Mouse (Mus musculus): ENCODE results near the gene Pcca. TPM values are rescaled to one million over a fixed set of nuclear protein-coding genes. Genes with fewer than 3 reads are reported as not detected.
"Not testable (repeated sequence)": the region's sequence is repeated elsewhere in the genome, so short reads cannot be mapped to it uniquely, and the experiment has no call there.

Pcca gene
- polyA plus RNA-seq, 1 experiment from 2014 or later: 27.7 TPM

DNA sequence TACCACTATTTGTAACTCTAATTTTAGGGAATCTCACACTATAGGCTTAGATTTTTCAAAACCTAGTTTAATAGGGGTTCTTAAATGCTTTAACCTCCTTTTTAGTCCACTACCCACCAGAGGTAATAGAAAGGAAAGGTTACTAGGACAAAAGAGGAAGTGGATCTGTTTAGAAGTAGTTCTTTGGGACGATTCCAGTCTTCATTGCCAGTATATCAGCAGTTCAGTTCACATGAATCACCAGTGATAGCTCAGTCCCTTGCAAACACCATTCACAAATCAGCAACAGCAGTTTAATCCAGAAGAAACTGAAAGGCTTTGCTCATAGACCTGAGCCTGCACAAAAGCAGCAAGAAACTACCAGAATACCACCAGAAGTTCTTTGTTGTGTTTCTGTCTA lies 14.8 kb downstream of the Pcca start:
- H3K4me2 ChIP-seq (ENCODE audit: low read depth, low read length): no peak overlapping the region
- H3K4me1 ChIP-seq (ENCODE audit: control insufficient read depth, insufficient read depth, low read length): no peaks in the 10 kb centered on the region
- no peaks in the 10 kb centered on the region for H3K27me3 ChIP-seq (ENCODE audit: control insufficient read depth, insufficient read depth, low read length)
- no peak overlapping the region for H3K9ac ChIP-seq (replicated peaks; ENCODE audit: low read depth, low read length)
- no peaks in the 10 kb centered on the region for H3K36me3 ChIP-seq (ENCODE audit: control insufficient read depth, insufficient read depth, low read length)
- no peak overlapping the region for H3K27ac ChIP-seq (ENCODE audit: low read depth, low read length)
- no peak overlapping the region for H3K4me3 ChIP-seq (ENCODE audit: low read depth, low read length)
- ATAC-seq (ENCODE audit: low read depth): no peak
- H3K9me3 ChIP-seq (ENCODE audit: control insufficient read depth, low read length): no peaks in the 10 kb centered on the region
- WGBS: 81% methylated on average over 1 of the region's 1 CpGs

DNA sequence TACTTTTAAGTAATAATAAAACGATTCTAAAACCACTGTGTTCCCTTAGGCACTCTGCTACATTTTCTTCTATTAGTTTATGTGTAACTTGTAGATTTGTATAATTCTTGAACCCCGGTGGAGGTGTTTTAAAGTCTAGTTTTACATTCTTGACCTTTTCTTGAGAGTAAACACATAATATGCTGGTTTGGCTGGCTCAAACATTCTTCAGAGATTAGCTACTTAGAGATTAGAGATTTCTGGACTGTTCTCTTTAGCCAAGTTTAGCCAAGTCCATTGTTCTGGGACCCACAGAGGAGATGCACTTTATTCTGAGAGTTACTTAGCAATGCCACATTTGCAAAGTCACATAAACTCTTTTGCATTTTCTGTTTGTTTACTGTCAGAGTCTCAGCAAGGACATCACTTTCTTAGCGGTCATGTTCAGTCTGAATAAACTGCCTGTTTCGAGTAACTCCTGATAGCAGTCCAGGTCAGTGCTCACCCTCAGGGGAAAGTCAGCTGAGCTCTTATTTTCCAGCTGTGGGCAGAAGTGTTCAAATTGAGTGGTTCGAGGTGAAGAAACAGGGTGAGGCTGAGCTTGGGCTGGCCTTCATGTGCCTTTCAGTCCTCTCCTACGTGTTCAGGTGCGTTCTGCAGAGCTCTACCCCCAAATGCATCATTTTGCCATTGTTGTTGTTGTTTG lies 18.8 kb downstream of the Pcca start:
- Histone ChIP-seq H3K9ac (replicated peaks; ENCODE audit: low read depth, low read length) (no peak overlapping the region), H3K4me1 (ENCODE audit: control insufficient read depth, insufficient read depth, low read length) (no peaks in the 10 kb centered on the region), H3K27ac (ENCODE audit: low read depth, low read length) (no peak overlapping the region), H3K4me3 (ENCODE audit: low read depth, low read length) (no peak overlapping the region), H3K36me3 (ENCODE audit: control insufficient read depth, insufficient read depth, low read length) (no peaks in the 10 kb centered on the region), H3K9me3 (ENCODE audit: control insufficient read depth, low read length) (no peaks in the 10 kb centered on the region), H3K27me3 (ENCODE audit: control insufficient read depth, insufficient read depth, low read length) (no peaks in the 10 kb centered on the region), H3K4me2 (ENCODE audit: low read depth, low read length) (no peak overlapping the region)
- no peak for ATAC-seq (ENCODE audit: low read depth)
- 81% methylated on average over 7 of the region's 7 CpGs for WGBS

DNA sequence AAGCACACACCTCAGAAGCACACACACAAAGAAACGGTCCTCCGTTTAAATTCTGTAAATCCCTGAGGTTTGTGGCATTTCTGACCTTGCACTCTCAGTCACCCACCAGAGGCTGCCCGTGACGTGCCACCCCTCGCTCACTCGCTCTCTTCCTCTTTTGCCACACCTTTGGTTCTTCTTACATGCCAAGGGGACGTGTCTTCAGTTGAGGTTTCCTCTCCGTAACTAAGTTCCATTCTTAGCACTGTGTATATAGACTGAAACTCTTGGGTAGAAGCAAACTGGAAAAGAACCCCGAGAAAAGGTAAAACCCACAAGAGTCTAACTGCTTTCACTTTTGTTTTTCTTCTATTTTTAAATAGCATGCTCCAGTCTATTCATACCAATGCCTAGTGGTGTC lies 23.2 kb downstream of the Pcca start:
- H3K9me3 ChIP-seq (ENCODE audit: control insufficient read depth, low read length): no peaks in the 10 kb centered on the region
- H3K9ac ChIP-seq (replicated peaks; ENCODE audit: low read depth, low read length): no peak overlapping the region
- no peak overlapping the region for H3K4me3 ChIP-seq (ENCODE audit: low read depth, low read length)
- no peaks in the 10 kb centered on the region for H3K27me3 ChIP-seq (ENCODE audit: control insufficient read depth, insufficient read depth, low read length)
- whole genome bisulfite sequencing: 95% methylated on average over 9 of the region's 9 CpGs
- H3K4me2 ChIP-seq (ENCODE audit: low read depth, low read length): no peak overlapping the region
- no peaks in the 10 kb centered on the region for H3K4me1 ChIP-seq (ENCODE audit: control insufficient read depth, insufficient read depth, low read length)
- H3K36me3 ChIP-seq (ENCODE audit: control insufficient read depth, insufficient read depth, low read length): no peaks in the 10 kb centered on the region
- H3K27ac ChIP-seq (ENCODE audit: low read depth, low read length): no peak overlapping the region
- no peak for ATAC-seq (ENCODE audit: low read depth)

DNA sequence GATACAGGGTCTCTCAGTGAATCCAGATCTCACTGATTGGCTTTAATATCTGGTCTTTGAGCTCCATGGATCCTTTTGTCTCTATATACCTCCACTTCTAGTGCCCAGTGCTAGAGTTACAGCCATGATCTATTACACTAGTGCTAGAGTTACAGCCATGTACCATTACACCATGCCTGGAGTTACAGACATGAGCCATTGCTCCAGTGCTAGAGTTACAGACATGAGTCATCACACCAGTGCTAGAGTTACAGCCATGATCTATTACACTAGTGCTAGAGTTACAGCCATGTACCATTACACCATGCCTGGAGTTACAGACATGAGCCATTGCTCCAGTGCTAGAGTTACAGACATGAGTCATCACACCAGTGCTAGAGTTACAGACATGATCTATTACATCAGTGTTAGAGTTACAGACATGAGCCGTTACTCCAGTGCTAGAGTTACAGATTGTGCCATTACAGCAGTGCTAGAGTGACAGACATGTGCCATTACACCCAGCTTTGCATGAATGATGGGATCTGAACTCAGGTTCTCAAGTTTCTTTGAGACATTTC lies 26.8 kb downstream of the Pcca start:
- H3K9me3 ChIP-seq (ENCODE audit: control insufficient read depth, low read length); ATAC-seq (ENCODE audit: low read depth); H3K27me3 ChIP-seq (ENCODE audit: control insufficient read depth, insufficient read depth, low read length); H3K4me3 ChIP-seq (ENCODE audit: low read depth, low read length); H3K27ac ChIP-seq (ENCODE audit: low read depth, low read length); H3K9ac ChIP-seq (replicated peaks; ENCODE audit: low read depth, low read length); H3K4me2 ChIP-seq (ENCODE audit: low read depth, low read length); H3K4me1 ChIP-seq (ENCODE audit: control insufficient read depth, insufficient read depth, low read length); H3K36me3 ChIP-seq (ENCODE audit: control insufficient read depth, insufficient read depth, low read length): not testable (repeated sequence)
- 94% methylated on average over 1 of the region's 1 CpGs for WGBS

DNA sequence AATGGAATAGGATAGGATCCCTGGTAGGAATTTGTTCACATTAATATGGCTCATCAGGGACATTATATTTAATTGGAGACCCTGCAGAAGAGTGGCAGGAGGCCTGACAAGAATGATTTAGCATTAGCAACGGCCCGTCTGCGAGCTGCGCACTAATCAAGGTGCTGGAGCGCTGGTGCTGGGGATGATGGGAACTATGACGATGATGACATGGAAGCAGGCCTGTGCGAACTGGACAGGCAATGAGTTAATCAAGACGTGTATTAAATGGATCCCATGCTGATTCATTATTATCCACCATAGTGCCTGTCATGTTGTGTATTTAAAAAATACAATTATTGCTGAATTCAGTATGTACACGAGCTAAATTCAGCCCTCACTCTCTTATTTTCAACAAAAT lies 36.7 kb downstream of the Pcca start:
- WGBS: 34% methylated on average over 9 of the region's 9 CpGs
- ATAC-seq (ENCODE audit: low read depth): peak; percentile 56; the same call in 1 of the 2 replicates
- no peak overlapping the region for H3K4me2 ChIP-seq (ENCODE audit: low read depth, low read length)

DNA sequence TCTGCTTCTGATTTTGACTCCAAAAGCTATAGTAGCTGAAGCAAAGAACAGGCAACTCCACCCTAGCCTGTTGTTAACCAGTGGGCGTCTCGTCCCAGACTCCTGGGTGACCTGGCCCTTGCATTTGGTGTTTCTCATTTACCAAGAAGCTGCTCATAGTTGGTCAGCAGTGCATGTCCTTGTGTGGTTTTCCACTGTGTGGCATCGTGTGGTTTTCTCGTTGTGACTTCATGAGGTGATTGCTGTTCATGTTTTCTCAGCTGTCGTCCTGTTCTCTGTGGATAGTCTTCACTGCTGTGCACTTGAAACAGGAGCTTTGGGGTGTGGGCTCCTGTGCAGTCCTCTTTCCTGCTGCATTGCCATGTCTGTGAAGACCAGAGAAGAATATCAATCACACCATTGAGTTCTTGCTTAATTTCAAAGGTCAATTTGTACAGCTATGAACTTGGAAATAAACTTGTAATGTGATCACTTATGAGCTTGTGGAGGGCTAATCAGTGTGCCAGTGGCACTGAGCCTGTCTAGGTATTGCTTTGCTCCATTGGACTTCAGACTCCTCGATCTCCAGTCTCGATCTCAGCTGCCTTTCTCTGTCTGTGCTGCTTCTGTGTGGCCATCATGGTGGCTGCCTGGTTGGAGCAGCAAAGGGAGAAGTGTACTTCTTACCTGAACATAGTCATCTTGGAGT lies 40.1 kb downstream of the Pcca start:
- no peak for ATAC-seq (ENCODE audit: low read depth)
- H3K4me3 ChIP-seq (ENCODE audit: low read depth, low read length): no peak overlapping the region
- no peak overlapping the region for H3K4me2 ChIP-seq (ENCODE audit: low read depth, low read length)
- H3K36me3 ChIP-seq (ENCODE audit: control insufficient read depth, insufficient read depth, low read length): no peaks in the 10 kb centered on the region
- H3K4me1 ChIP-seq (ENCODE audit: control insufficient read depth, insufficient read depth, low read length): peaks cover 4% of the 10 kb centered on the region; the same call in 1 of the 2 replicates
- H3K9me3 ChIP-seq (ENCODE audit: control insufficient read depth, low read length): no peaks in the 10 kb centered on the region
- WGBS: 87% methylated on average over 7 of the region's 7 CpGs
- H3K9ac ChIP-seq (replicated peaks; ENCODE audit: low read depth, low read length): no peak overlapping the region
- no peaks in the 10 kb centered on the region for H3K27me3 ChIP-seq (ENCODE audit: control insufficient read depth, insufficient read depth, low read length)
- H3K27ac ChIP-seq (ENCODE audit: low read depth, low read length): no peak overlapping the region

More for the DNA sequence above, 36.7 kb downstream of the Pcca start:
- Histone ChIP-seq H3K4me3 (ENCODE audit: low read depth, low read length) (no peak overlapping the region), H3K27ac (ENCODE audit: low read depth, low read length) (no peak overlapping the region), H3K27me3 (ENCODE audit: control insufficient read depth, insufficient read depth, low read length) (no peaks in the 10 kb centered on the region), H3K4me1 (ENCODE audit: control insufficient read depth, insufficient read depth, low read length) (peaks cover 4% of the 10 kb centered on the region; the same call in 1 of the 2 replicates), H3K9me3 (ENCODE audit: control insufficient read depth, low read length) (no peaks in the 10 kb centered on the region), H3K36me3 (ENCODE audit: control insufficient read depth, insufficient read depth, low read length) (no peaks in the 10 kb centered on the region), H3K9ac (replicated peaks; ENCODE audit: low read depth, low read length) (no peak overlapping the region)

DNA sequence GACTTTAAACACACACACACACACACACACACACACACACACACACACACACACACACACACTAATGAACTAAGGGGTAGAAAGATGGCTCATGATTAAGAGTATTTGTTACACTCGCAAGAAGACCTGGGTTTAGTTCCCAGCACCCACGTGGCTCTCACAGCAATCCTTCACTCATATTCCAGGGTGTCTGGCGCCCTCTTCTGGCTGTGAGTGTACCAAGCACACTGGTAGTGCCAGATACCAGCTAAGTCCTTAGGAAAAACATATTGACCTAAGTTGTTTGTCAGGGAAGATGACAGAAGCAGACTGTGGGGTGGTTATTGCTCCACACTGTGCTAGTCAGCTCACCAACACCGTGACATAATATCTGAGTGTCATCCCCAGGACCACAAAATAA lies 43.7 kb downstream of the Pcca start:
- Histone ChIP-seq H3K27me3 (ENCODE audit: control insufficient read depth, insufficient read depth, low read length) (no peaks in the 10 kb centered on the region), H3K9me3 (ENCODE audit: control insufficient read depth, low read length) (no peaks in the 10 kb centered on the region), H3K27ac (ENCODE audit: low read depth, low read length) (no peak overlapping the region), H3K4me3 (ENCODE audit: low read depth, low read length) (no peak overlapping the region), H3K36me3 (ENCODE audit: control insufficient read depth, insufficient read depth, low read length) (no peaks in the 10 kb centered on the region), H3K4me2 (ENCODE audit: low read depth, low read length) (no peak overlapping the region), H3K9ac (replicated peaks; ENCODE audit: low read depth, low read length) (no peak overlapping the region), H3K4me1 (ENCODE audit: control insufficient read depth, insufficient read depth, low read length) (no peaks in the 10 kb centered on the region)
- ATAC-seq (ENCODE audit: low read depth): no peak
- 87% methylated on average over 4 of the region's 4 CpGs for WGBS

DNA sequence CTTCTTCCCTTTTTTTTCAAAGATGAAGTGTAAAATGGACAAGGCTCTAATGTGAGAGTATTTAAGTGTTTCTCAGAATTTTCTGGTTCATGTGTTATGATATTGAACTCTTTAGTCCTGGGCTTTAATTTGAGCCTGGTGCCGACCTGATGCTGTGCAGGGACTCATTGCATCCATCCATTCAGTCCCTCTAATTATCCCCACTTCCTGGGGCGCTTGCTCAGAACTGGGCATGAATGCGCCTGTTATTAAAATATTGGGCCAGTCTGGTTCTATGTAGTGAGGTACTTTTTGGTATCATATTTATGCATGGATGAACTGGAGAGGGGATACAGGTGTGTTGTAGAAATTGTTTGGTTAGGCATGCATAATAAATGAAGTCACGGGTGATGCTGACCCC lies 47.9 kb downstream of the Pcca start:
- Histone ChIP-seq H3K4me2 (ENCODE audit: low read depth, low read length) (no peak overlapping the region), H3K9me3 (ENCODE audit: control insufficient read depth, low read length) (no peaks in the 10 kb centered on the region), H3K27me3 (ENCODE audit: control insufficient read depth, insufficient read depth, low read length) (no peaks in the 10 kb centered on the region), H3K4me3 (ENCODE audit: low read depth, low read length) (no peak overlapping the region), H3K27ac (ENCODE audit: low read depth, low read length) (no peak overlapping the region), H3K36me3 (ENCODE audit: control insufficient read depth, insufficient read depth, low read length) (no peaks in the 10 kb centered on the region), H3K9ac (replicated peaks; ENCODE audit: low read depth, low read length) (no peak overlapping the region), H3K4me1 (ENCODE audit: control insufficient read depth, insufficient read depth, low read length) (no peaks in the 10 kb centered on the region)
- ATAC-seq (ENCODE audit: low read depth): no peak
- WGBS: 80% methylated on average over 4 of the region's 4 CpGs

DNA sequence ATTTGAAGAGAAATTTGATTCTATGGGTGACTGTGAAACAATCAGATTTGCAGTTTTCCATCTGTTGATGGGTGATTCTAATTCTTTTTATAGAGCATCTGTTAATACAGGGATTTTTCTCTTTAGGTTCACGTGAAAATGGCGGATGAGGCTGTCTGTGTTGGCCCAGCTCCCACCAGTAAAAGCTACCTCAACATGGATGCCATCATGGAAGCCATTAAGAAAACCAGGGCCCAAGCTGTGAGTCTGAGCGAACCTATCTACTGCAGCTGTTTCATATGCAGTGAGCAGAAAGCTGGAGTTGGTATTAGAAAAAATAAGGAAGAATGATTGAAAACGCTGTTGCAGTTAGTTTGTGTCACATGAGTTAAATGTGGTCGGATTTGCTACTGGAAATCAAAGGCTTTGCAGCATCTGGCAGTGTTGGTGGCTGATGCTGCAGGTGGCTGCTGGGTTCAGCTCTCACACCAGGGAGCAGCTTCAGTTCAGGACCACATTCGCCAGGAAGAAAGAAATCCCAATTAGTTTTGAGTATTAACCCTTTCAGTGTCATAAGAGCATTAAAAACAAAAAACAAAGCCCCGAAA lies 48.5 kb downstream of the Pcca start:
- 65% methylated on average over 7 of the region's 7 CpGs for WGBS
- Histone ChIP-seq H3K27me3 (ENCODE audit: control insufficient read depth, insufficient read depth, low read length) (no peaks in the 10 kb centered on the region), H3K9ac (replicated peaks; ENCODE audit: low read depth, low read length) (no peak overlapping the region), H3K9me3 (ENCODE audit: control insufficient read depth, low read length) (no peaks in the 10 kb centered on the region), H3K36me3 (ENCODE audit: control insufficient read depth, insufficient read depth, low read length) (no peaks in the 10 kb centered on the region), H3K27ac (ENCODE audit: low read depth, low read length) (no peak overlapping the region), H3K4me1 (ENCODE audit: control insufficient read depth, insufficient read depth, low read length) (no peaks in the 10 kb centered on the region), H3K4me3 (ENCODE audit: low read depth, low read length) (no peak overlapping the region), H3K4me2 (ENCODE audit: low read depth, low read length) (no peak overlapping the region)
- ATAC-seq (ENCODE audit: low read depth): no peak

Measured in neural tube, embryonic 14.5 days (tissue).